Mouse (Mus musculus) leukemia stem cell, adult 10-12 weeks (primary cell): ENCODE data around the gene Nrarp. TPM values are rescaled to one million over a fixed set of nuclear protein-coding genes. Genes with fewer than 3 reads are reported as not detected.

Source experiments
- polyA plus RNA-seq: library from polyadenylated mRNA; stranded (reverse); fragments of >175 nt; gene quantifications from 2 replicates; pipeline ENCODE4 v1.2.3, GENCODE M21; 2012; ENCODE audit warnings: low replicate concordance

Nrarp gene
- 24.8 and 34.7 TPM in 2 replicates for polyA plus RNA-seq

DNA sequence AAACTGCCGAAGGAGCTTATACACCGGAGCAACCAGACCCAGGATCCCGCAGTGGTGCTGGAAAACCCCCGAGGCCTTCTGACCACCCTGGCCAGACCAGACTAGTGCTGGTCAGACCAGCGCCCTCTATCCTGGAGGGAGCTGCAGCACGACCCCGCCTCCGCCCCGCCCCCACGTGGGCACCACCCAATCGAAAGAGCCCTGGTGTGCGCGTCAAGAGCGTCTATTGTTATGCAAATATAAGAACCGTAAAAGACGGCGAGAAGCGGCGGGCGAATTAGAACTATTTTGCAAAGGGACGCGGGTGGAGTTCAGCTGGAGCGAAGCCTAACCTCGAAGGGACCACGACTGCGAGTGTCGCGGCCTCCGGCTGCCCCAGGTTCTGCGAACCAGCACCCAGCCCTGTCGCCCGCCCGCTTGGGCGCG, at the start of gene Nrarp:
TSS of gene Nrarp (plus strand) at position 281 of the 426 bp plus-strand sequence.

DNA sequence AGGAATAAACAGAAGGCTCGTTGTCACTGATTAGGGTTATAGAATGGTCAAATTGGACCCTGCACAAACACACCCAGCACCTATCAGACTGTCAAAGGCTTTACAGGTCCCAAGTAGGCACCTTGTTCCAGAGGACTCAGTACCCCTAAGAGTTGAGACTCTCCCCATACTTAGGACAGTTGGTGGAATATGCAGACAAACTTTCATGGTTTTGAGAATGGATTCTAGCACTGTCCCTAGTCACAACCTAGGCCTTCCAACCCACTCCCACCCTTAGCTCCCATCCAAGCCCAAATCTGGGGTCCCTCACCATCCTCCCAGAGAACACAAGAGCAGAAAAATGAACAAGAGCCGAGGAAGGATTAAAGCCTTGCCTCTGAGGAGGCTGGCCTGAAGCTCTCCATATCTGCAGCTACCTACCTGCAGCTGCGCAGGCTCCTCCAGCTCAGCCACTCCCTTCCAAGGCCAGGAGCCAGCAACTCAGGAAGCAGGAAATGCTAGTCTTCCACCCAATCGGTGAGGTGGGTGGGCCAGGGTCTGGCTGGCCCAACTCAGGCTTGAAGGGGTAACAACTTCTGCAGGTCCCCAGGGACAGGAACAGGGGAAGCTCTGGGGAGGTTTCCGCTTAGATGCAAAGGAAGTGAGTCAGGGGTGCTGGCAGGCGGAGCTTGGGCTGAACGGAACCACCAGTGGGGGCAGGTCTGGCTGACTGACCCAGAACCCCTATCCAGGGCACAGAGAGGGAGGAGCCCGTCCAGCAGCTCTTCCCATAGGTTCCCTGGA, 15.8 kb downstream of the Nrarp start, which contains the start of gene Tor4a:
TSS of gene Tor4a (minus strand) at position 715 of the 783 bp plus-strand sequence.

GRCm38 (mm10) chr2:25211121-25211670, 30.6 kb downstream of the Nrarp start, which contains the start of gene Nelfb:
Nelfb (minus strand) TSS chr2:25211489.

DNA sequence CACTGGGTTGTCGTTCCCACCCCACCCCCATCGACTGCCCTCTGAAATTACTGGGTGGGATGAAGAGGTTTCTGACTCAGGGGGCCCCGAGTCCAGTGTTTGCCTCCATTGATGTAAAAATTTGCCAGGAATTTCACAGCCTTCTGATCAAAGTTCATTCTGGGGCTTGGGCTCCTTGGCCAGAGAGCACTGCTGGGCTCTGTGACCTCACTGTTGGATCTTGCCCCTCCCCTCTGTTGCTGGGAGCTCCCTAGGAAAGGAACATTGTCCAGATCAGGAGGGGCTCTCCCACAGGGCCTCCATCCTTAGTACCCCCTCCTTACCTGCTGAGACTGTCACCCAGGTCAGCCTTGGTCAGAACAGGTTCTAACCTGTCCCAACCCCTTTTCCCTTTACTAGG, 33.9 kb downstream of the Nrarp start, which contains the start of gene Stpg3:
TSS of gene Stpg3 (minus strand) at position 194 of the 400 bp plus-strand sequence.

GRCm38 (mm10) chr2:25218445-25218844, 37.9 kb downstream of the Nrarp start, which contains the start of gene Fam166a:
Fam166a (plus strand) TSS chr2:25218745.

DNA sequence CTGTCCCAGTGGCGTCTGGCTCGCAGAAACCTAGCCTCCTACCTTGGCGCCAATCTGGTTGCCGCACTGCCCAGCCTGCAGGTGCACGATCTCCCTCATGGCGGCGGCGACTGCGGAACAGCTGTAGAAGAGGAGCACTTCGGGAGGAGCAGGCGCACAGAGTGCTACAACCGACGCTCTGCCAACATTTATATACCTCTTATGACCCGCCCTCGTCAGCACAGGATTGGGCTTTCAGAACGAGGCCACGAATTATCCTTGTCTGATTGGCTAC, 43.9 kb downstream of the Nrarp start, which contains the start of gene Tubb4b:
TSS of gene Tubb4b (minus strand) at position 211 of the 274 bp plus-strand sequence.

Other genes starting within 250 kb of the Nrarp start
- gene Arrdc1, start 245.5 kb upstream of the Nrarp start, polyA plus RNA-seq, result 22.6 and 81.1 TPM in 2 replicates
- 14.3 and 15.5 TPM in 2 replicates for gene Zmynd19, start 231.0 kb upstream of the Nrarp start, polyA plus RNA-seq
- gene Dph7, start 218.4 kb upstream of the Nrarp start, polyA plus RNA-seq, result 5.9 and 10.6 TPM in 2 replicates
- gene Mrpl41, start 205.7 kb upstream of the Nrarp start, polyA plus RNA-seq, result 7.7 and 44.8 TPM in 2 replicates
- 4.3 and 5.1 TPM in 2 replicates for gene Pnpla7, start 204.7 kb upstream of the Nrarp start, polyA plus RNA-seq
- gene Nsmf, start 126.4 kb upstream of the Nrarp start, polyA plus RNA-seq, result 61.2 and 74.4 TPM in 2 replicates
- not detected in 2 replicates for gene Entpd8, start 100.5 kb upstream of the Nrarp start, polyA plus RNA-seq
- not detected in 2 replicates for gene Noxa1, start 85.6 kb upstream of the Nrarp start, polyA plus RNA-seq
- gene Tor4a, start 16.1 kb downstream of the Nrarp start, polyA plus RNA-seq, result 13.1 and 16.5 TPM in 2 replicates
- gene Nelfb, start 30.7 kb downstream of the Nrarp start, polyA plus RNA-seq, result 15.0 and 19.0 TPM in 2 replicates
- 0.22 TPM in 1 of 2 replicates, not detected in the other for gene Stpg3, start 33.9 kb downstream of the Nrarp start, polyA plus RNA-seq
- gene Fam166a, start 38.0 kb downstream of the Nrarp start, polyA plus RNA-seq, result 0.16 TPM in 1 of 2 replicates, not detected in the other
- gene Tubb4b, start 43.9 kb downstream of the Nrarp start, polyA plus RNA-seq, result 147 and 477 TPM in 2 replicates
- gene Slc34a3, start 53.6 kb downstream of the Nrarp start, polyA plus RNA-seq, result not detected in 2 replicates
- 0.10 TPM in 1 of 2 replicates, not detected in the other for gene Rnf224, start 56.0 kb downstream of the Nrarp start, polyA plus RNA-seq
- 5.6 and 9.1 TPM in 2 replicates for gene Rnf208, start 61.5 kb downstream of the Nrarp start, polyA plus RNA-seq
- not detected in 2 replicates for gene Cysrt1, start 61.7 kb downstream of the Nrarp start, polyA plus RNA-seq
- 3.1 and 3.2 TPM in 2 replicates for gene AL732309.1, start 66.1 kb downstream of the Nrarp start, polyA plus RNA-seq
- gene Tmem203, start 74.7 kb downstream of the Nrarp start, polyA plus RNA-seq, result 6.8 and 7.2 TPM in 2 replicates
- gene Tprn, start 81.9 kb downstream of the Nrarp start, polyA plus RNA-seq, result 57.8 and 59.6 TPM in 2 replicates
- gene Ssna1, start 91.7 kb downstream of the Nrarp start, polyA plus RNA-seq, result 111 and 119 TPM in 2 replicates
- gene Anapc2, start 91.7 kb downstream of the Nrarp start, polyA plus RNA-seq, result 11.4 and 18.3 TPM in 2 replicates
- not detected in 2 replicates for gene Tmem210, start 107.4 kb downstream of the Nrarp start, polyA plus RNA-seq
- gene Lrrc26, start 109.2 kb downstream of the Nrarp start, polyA plus RNA-seq, result not detected in 2 replicates
- gene Grin1, start 138.4 kb downstream of the Nrarp start, polyA plus RNA-seq, result 0.09 and 0.26 TPM in 2 replicates
- gene Man1b1, start 151.6 kb downstream of the Nrarp start, polyA plus RNA-seq, result 27.7 and 53.0 TPM in 2 replicates
- gene Dpp7, start 175.6 kb downstream of the Nrarp start, polyA plus RNA-seq, result 4.2 and 10.5 TPM in 2 replicates
- gene Uap1l1, start 184.9 kb downstream of the Nrarp start, polyA plus RNA-seq, result 5.6 and 9.7 TPM in 2 replicates
- 82.8 and 125 TPM in 2 replicates for gene Sapcd2, start 191.6 kb downstream of the Nrarp start, polyA plus RNA-seq
- 0.67 TPM in 1 of 2 replicates, not detected in the other for gene Entpd2, start 215.1 kb downstream of the Nrarp start, polyA plus RNA-seq
- gene Npdc1, start 218.6 kb downstream of the Nrarp start, polyA plus RNA-seq, result 8.1 and 13.5 TPM in 2 replicates
- gene Fut7, start 242.5 kb downstream of the Nrarp start, polyA plus RNA-seq, result 2.3 TPM in 1 of 2 replicates, not detected in the other
- gene Abca2, start 247.9 kb downstream of the Nrarp start, polyA plus RNA-seq, result 8.3 and 12.8 TPM in 2 replicates